ENCODE assay signal across 29 mouse cellular contexts in genomic region chr1:79742949-79743348, GRCm38 (mm10). TPM values are rescaled to one million over a fixed set of nuclear protein-coding genes. Genes with fewer than 3 reads are reported as not detected.
DNase-seq lines count a peak whose midpoint lies in the region; ATAC-seq and TF ChIP-seq lines count a peak whose summit lies in the region.
"Had no signal": no experiment of that assay in that cellular context is flagged by ENCODE, and none has a peak within 500 bp of the region (broad histone marks: within the 10 kb centered on the region; RNA-seq: fewer than 3 reads in every experiment).

No protein-coding gene starts in this region.

- TF ChIP-seq CTCF in kidney, postnatal 0 days (IDR thresholded peaks at IDR 0.05; ENCODE audit: low read depth): no peak

- no peaks in the 10 kb centered on the region for H3K4me1 ChIP-seq in kidney, embryonic 14.5 days (ENCODE audit: control insufficient read depth, insufficient read depth, low read length)
- no peaks in the 10 kb centered on the region for H3K4me1 ChIP-seq in kidney, postnatal 0 days (replicated peaks; ENCODE audit: insufficient read depth, low read length)
- H3K4me1 ChIP-seq: embryonic facial prominence, embryonic 15.5 days; forebrain, embryonic 13.5 days; forebrain, embryonic 15.5 days had no signal

- H3K4me3 ChIP-seq in kidney, embryonic 14.5 days (ENCODE audit: low read length): no peak overlapping the region
- H3K4me3 ChIP-seq in kidney, postnatal 0 days (replicated peaks; ENCODE audit: low read depth, low read length): no peak overlapping the region
- H3K4me3 ChIP-seq: embryonic facial prominence, embryonic 13.5 days; embryonic facial prominence, embryonic 15.5 days; erythroblast, embryonic 14.5 days; forebrain, embryonic 13.5 days; forebrain, embryonic 15.5 days had no signal

- no peak for ATAC-seq in kidney, embryonic 14.5 days (ENCODE audit: low FRiP score, low TSS enrichment)
- peak; percentile 72 for ATAC-seq in kidney, postnatal 0 days (replicated peaks; ENCODE audit: low FRiP score, low read depth)
- ATAC-seq in erythroid progenitor cell, adult 5-6 weeks (replicated peaks; ENCODE audit: low FRiP score, poor library complexity, severe bottlenecking): no peak
- ATAC-seq: activated CD4-positive, CD25-positive, alpha-beta regulatory T cell, adult 4 months; CD4-positive, CD25-positive, alpha-beta regulatory T cell, adult 4 months; forebrain, embryonic 13.5 days; forebrain, embryonic 15.5 days; Patski had no signal

- no peaks in the 10 kb centered on the region for H3K9me3 ChIP-seq in kidney, embryonic 14.5 days (ENCODE audit: control insufficient read depth, low read length)
- no peaks in the 10 kb centered on the region for H3K9me3 ChIP-seq in kidney, postnatal 0 days (replicated peaks; ENCODE audit: low read length)
- H3K9me3 ChIP-seq: embryonic facial prominence, embryonic 13.5 days; embryonic facial prominence, embryonic 15.5 days; forebrain, embryonic 13.5 days; forebrain, embryonic 15.5 days; G1E had no signal

- peak; percentile 28 for DNase-seq in kidney, adult 11 months
- DNase-seq in kidney, postnatal 4 days: no peak
- peak; percentile 75 for DNase-seq in kidney, adult 9 months
- no peak for DNase-seq in kidney, postnatal 0 days (ENCODE audit: low spot score)
- DNase-seq in kidney, adult 18-20 months: no peak
- DNase-seq in kidney, postnatal 36 days: peak; percentile 45 to 68
- DNase-seq: adrenal gland, adult 8-10 months; adrenal gland, postnatal 14 days; adrenal gland, postnatal 36 days; B cell, adult 2 months; cerebellum, adult 11 months; cerebellum, adult 18-20 months; cerebellum, adult 8-10 months; cerebellum, adult 9-11 months; cerebellum, postnatal 14 days; cerebellum, postnatal 36 days; embryo, embryonic 11 days had no signal

- WGBS in kidney, embryonic 14.5 days: 85% methylated on average over 7 of the region's 7 CpGs
- 82% methylated on average over 7 of the region's 7 CpGs for WGBS in kidney, postnatal 0 days

- H3K27ac ChIP-seq in kidney, embryonic 14.5 days (ENCODE audit: low read depth, low read length): no peak overlapping the region
- no peak overlapping the region for H3K27ac ChIP-seq in kidney, postnatal 0 days
- H3K27ac ChIP-seq: embryonic facial prominence, embryonic 13.5 days; embryonic facial prominence, embryonic 15.5 days; forebrain, embryonic 13.5 days; forebrain, embryonic 15.5 days had no signal

- H3K36me3 ChIP-seq in kidney, embryonic 14.5 days (ENCODE audit: control insufficient read depth, insufficient read depth, low read length): 0 out of 2 replicates have a peak, but pooled peaks cover 2% of the 10 kb centered on the region
- H3K36me3 ChIP-seq in kidney, postnatal 0 days (ENCODE audit: insufficient read depth, low read length): no peaks in the 10 kb centered on the region

- no peaks in the 10 kb centered on the region for H3K27me3 ChIP-seq in kidney, embryonic 14.5 days (ENCODE audit: control insufficient read depth, insufficient read depth, low read length)
- H3K27me3 ChIP-seq in kidney, postnatal 0 days (ENCODE audit: insufficient read depth, low read length): no peaks in the 10 kb centered on the region
- H3K27me3 ChIP-seq: CH12.LX; embryonic facial prominence, embryonic 13.5 days; embryonic facial prominence, embryonic 15.5 days; forebrain, embryonic 13.5 days; forebrain, embryonic 15.5 days; Patski had no signal

- no peak overlapping the region for H3K4me2 ChIP-seq in kidney, embryonic 14.5 days (replicated peaks; ENCODE audit: low read depth, low read length)
- no peak overlapping the region for H3K4me2 ChIP-seq in kidney, postnatal 0 days (ENCODE audit: low read length)
- H3K4me2 ChIP-seq: embryonic facial prominence, embryonic 13.5 days; embryonic facial prominence, embryonic 15.5 days; forebrain, embryonic 13.5 days; forebrain, embryonic 15.5 days had no signal

- no peak overlapping the region for H3K9ac ChIP-seq in kidney, embryonic 14.5 days (ENCODE audit: low read depth, low read length)
- no peak overlapping the region for H3K9ac ChIP-seq in kidney, postnatal 0 days (ENCODE audit: low read depth, low read length)
- H3K9ac ChIP-seq: embryonic facial prominence, embryonic 13.5 days; embryonic facial prominence, embryonic 15.5 days; forebrain, embryonic 13.5 days; forebrain, embryonic 15.5 days had no signal

RNA-seq across cellular contexts. Expression of gene Mrpl44, which starts 32.9 kb away (rescaled TPM):
- polyA plus RNA-seq in kidney, embryonic 14.5 days (2014; fragmentation: Nextera tagmentation; extraction: Ambion mirVana): 48.6 and 57.3 TPM in 2 replicates
- 63.7 and 63.8 TPM in 2 replicates for polyA plus RNA-seq in kidney, postnatal 0 days (2015; fragmentation: Nextera tagmentation; extraction: Ambion mirVana)
- 4.6 and 9.0 TPM in 2 replicates for total RNA-seq in erythroid progenitor cell, adult 5-6 weeks (2015; ENCODE audit: low replicate concordance)
- 4.5 and 8.0 TPM in 2 replicates for total RNA-seq in erythroid progenitor cell, adult 5-6 weeks (2017; ENCODE audit: low replicate concordance)

RNA-seq across cellular contexts. Expression of gene Wdfy1, which starts 33.0 kb away (rescaled TPM):
- 26.3 and 38.8 TPM in 2 replicates for polyA plus RNA-seq in kidney, embryonic 14.5 days (2014; fragmentation: Nextera tagmentation; extraction: Ambion mirVana)
- polyA plus RNA-seq in kidney, postnatal 0 days (2015; fragmentation: Nextera tagmentation; extraction: Ambion mirVana): 48.4 and 49.2 TPM in 2 replicates
- total RNA-seq in erythroid progenitor cell, adult 5-6 weeks (2015; ENCODE audit: low replicate concordance): 2.9 and 28.9 TPM in 2 replicates
- total RNA-seq in erythroid progenitor cell, adult 5-6 weeks (2017; ENCODE audit: low replicate concordance): 0.98 and 6.8 TPM in 2 replicates

Comparison
In these comparisons a context has a peak if more than half of its experiments do, and no peak if none do; other contexts are left out.
1. DNase-seq: peak in kidney, adult 11 months (single experiment), kidney, adult 9 months (single experiment) and kidney, postnatal 36 days (2 of 2); none in kidney, postnatal 4 days (0 of 2), kidney, postnatal 0 days (single experiment) and kidney, adult 18-20 months (single experiment).